Mouse (Mus musculus) embryonic fibroblast, embryonic 13.5 days (primary cell): ENCODE measurements at regions not wholly inside any gene's neighbourhood (a gene's known extent, or its start where the extent isn't known, plus 50 kb on each side); places are given as distances from the start of the nearest gene placed in this dataset.

Source experiments
- H3K27ac ChIP-seq: 2 replicates; pipeline ENCODE4 v1.5.1; 2012; ENCODE audit warnings: low read length, control low read depth, inconsistent platforms; ENCODE audit not compliant: insufficient read depth
- H3K4me1 ChIP-seq: 2 replicates; pipeline ENCODE4 v1.6.1; 2011; ENCODE audit warnings: low read length; ENCODE audit not compliant: control insufficient read depth, insufficient read depth
- H3K4me3 ChIP-seq: 2 replicates; pipeline ENCODE4 v1.5.1; 2011; ENCODE audit warnings: mild to moderate bottlenecking, control low read depth, low read length; ENCODE audit not compliant: insufficient read depth
- CTCF ChIP-seq: IDR thresholded peaks from 2 replicates; pipeline ENCODE4 v1.5.1; 2011; ENCODE audit warnings: mild to moderate bottlenecking, control low read depth, low read length, moderate library complexity, borderline replicate concordance; ENCODE audit not compliant: insufficient read depth
- POLR2A ChIP-seq: IDR thresholded peaks from 2 replicates; pipeline ENCODE4 v1.6.1; 2011; ENCODE audit warnings: low read depth, mild to moderate bottlenecking, control low read depth, low read length, moderate library complexity

GRCm38 (mm10) chr19:56201007-56201682 lies 85.8 kb upstream of the Habp2 start:
- Histone ChIP-seq H3K4me1 (no peaks in the 10 kb centered on the region), H3K27ac (no peak overlapping the region)

DNA sequence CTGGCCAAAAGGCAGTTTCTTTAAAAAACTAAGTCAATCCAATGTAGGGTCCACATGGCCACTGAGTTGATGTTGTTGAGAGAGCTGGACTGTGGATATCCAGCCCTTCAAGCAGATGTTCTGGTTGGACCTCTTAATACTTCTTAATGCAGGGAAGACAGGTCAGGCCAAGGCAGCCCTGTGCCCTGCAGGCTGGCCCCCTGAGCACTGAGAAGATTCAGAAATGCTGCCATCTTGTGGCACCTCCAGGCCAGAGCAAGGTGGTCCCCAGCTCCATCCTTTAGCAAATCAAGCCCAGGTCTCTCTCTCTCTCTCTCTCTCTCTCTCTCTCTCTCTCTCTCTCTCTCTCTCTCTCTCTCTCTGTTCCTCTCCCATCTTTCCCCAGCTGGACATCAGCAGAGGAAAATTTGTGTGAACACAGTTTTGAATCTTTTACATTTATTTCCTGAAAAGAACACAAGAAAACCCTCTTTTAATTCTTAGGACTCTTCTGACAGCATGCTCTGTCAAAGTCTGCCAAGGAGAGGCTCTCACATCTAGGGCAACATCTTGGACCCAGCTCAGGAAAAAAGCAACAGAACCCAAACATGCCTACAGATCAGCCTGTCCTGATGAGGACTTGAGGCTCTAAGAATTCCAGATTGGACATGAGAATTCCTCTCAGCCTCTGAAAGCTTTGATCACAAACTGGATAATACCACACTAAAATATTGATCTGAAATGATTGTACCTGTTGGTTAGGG lies 85.0 kb upstream of the Habp2 start:
- Histone ChIP-seq H3K4me1 (no peaks in the 10 kb centered on the region), H3K4me3 (no peak overlapping the region), H3K27ac (no peak overlapping the region)
- TF ChIP-seq POLR2A (no peak), CTCF (peak; percentile 66; the same call in 1 of the 2 replicates)

More at GRCm38 (mm10) chr19:56201007-56201682, 85.8 kb upstream of the Habp2 start:
- H3K4me3 ChIP-seq, result no peak overlapping the region
- TF ChIP-seq POLR2A (no peak), CTCF (0 out of 2 replicates have a peak, but pooled peaks have one; percentile 15)

DNA sequence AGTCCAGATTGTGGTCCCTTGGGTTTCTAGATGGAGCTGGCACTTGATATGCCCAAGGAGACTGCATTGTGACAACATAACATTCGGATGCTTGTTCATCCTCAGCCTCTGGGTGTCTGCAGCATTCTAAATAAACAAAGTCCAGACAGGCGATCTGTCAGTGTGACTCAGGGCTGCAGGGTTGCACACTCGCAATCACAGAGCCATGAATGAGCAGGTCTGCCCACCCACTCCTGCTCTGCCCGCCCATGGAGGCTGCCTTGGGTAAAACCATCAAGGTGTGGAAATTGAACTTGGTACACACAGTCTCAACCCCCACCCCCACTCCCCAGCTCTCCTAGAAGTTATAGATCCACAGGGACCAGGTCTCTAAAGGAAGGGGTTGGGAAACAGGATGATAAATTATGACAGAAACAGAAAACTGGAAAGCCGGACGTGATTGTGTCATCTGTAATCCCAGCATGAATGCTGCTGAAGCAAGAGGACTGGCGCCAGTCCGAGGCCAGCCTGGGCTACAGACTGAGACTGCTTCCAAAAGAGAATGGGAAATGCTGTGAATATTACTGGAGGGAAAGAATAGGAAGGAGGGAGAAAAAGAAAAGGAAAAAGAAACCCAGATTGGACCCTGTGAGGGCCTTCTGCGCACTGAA lies 84.3 kb upstream of the Habp2 start:
- TF ChIP-seq POLR2A (no peak), CTCF (no peak)
- Histone ChIP-seq H3K4me3 (no peak overlapping the region), H3K27ac (no peak overlapping the region), H3K4me1 (no peaks in the 10 kb centered on the region)

GRCm38 (mm10) chr19:56218536-56218935 lies 68.4 kb upstream of the Habp2 start:
- TF ChIP-seq POLR2A (no peak), CTCF (no peak)
- Histone ChIP-seq H3K4me3 (no peak overlapping the region), H3K27ac (no peak overlapping the region), H3K4me1 (no peaks in the 10 kb centered on the region; the same call in 1 of the 2 replicates)

DNA sequence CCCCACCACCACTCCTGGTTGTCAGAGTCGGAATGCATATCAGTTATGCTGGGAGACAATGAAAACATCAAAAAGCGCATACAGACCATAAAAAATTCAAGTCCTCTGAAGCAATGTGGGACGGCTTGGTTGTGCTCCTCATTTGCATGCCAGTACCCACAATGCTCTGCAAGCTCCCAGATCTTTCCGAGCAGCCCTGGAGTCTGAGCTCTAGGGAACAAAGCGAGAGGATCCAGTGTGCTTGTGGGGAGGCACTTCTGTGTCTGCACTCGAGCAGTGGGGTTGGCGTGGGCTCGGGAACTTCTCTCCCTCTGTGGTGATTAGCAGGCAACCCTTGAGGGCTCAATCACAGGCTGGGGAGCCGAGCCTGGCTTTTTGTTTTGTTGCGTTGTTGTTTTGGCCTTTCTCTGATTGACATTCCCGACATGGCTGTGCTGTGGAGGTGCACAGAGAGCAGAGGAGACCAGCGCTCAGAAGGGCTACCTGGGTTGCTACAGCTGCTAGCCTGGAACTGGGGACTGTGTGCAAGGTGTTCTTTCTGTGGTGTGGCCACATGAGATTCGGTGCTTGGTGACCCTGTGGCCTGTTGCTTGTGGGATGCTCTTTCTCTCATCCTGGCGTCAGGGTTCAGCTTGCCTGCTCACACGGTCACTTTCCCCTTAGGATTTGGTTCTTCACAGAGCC lies 66.1 kb upstream of the Habp2 start:
- Histone ChIP-seq H3K4me1 (no peaks in the 10 kb centered on the region; the same call in 1 of the 2 replicates), H3K4me3 (no peak overlapping the region), H3K27ac (no peak overlapping the region)
- TF ChIP-seq CTCF (no peak), POLR2A (no peak)

GRCm38 (mm10) chr19:56222496-56222895 lies 64.4 kb upstream of the Habp2 start:
- Histone ChIP-seq H3K4me3 (no peak overlapping the region), H3K4me1 (no peaks in the 10 kb centered on the region; the same call in 1 of the 2 replicates), H3K27ac (no peak overlapping the region)
- TF ChIP-seq POLR2A (no peak), CTCF (no peak)

GRCm38 (mm10) chr19:56225039-56225438 lies 61.9 kb upstream of the Habp2 start:
- H3K4me1 ChIP-seq, result no peaks in the 10 kb centered on the region
- H3K27ac ChIP-seq, result no peak overlapping the region
- no peak overlapping the region for H3K4me3 ChIP-seq
- TF ChIP-seq CTCF (no peak), POLR2A (no peak)

DNA sequence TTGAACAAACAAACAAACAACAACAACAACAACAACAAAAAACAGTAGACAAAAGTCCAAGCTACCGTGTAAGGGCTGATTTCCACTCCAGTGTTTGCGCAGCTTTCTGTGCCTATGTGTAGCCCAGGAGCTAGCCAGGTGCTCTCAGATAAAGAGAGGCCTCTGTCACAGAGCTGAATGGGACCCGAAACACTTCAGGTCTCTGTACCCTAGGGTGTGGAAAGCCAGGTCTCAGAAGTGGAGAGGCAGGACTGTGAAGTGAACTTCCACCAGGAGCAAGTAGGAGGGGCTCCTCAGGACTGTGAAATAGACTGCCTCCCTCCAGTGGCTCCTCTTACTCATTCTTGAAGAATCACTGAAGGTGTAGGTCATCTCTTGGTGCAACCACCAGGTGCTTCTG lies 61.4 kb upstream of the Habp2 start:
- no peak overlapping the region for H3K4me3 ChIP-seq
- H3K4me1 ChIP-seq, result no peaks in the 10 kb centered on the region
- H3K27ac ChIP-seq, result no peak overlapping the region
- TF ChIP-seq POLR2A (no peak), CTCF (no peak)

- Histone ChIP-seq H3K4me3 (no peak overlapping the region), H3K27ac (no peak overlapping the region), H3K4me1 (no peaks in the 10 kb centered on the region)
- TF ChIP-seq CTCF, result no peak
- TF ChIP-seq POLR2A, result no peak
Observed at GRCm38 (mm10) chr19:56228586-56228985, 58.4 kb upstream of the Habp2 start.

DNA sequence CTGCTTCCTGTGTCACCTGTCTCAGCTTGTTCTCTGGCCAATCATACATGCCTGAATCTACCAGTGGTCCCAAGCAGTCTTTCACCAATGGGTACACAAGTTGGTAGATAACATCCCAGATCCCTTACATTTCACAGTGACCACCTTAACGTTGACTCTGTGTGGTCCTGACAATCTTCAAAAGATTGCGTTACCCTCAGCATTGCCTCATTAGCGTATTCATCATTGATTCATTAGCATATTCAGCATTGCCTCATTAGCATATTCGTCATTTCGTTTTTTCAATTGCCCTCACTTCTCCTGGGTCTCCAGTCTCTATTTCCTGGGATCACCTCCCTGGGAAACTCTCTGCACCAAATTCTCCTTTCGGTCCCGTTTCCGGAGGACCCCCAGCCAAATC lies 55.5 kb upstream of the Habp2 start:
- no peak overlapping the region for H3K27ac ChIP-seq
- H3K4me1 ChIP-seq, result no peaks in the 10 kb centered on the region

More for the DNA sequence above, 55.5 kb upstream of the Habp2 start:
- no peak overlapping the region for H3K4me3 ChIP-seq
- TF ChIP-seq POLR2A, result no peak
- TF ChIP-seq CTCF, result no peak
